Mouse (Mus musculus) NIH3T3 (cell line): Measurements from ENCODE around the gene Tprkb.
A peak's percentile ranks its signal among the peaks of the same experiment; 100 is the strongest.
"Not testable (repeated sequence)": the region's sequence is repeated elsewhere in the genome, so short reads cannot be mapped to it uniquely, and the experiment has no call there.

ENCODE experiments used
- DNase-seq: peaks from one replicate; pipeline ENCODE4 v3.0.0-alpha.2; 2012; ENCODE audit warnings: low read depth

Tprkb gene

GRCm38 (mm10) chr6:85973336-85973735 is 61.7 kb downstream of the Tprkb start:
- DNase-seq, result peak; percentile 48

GRCm38 (mm10) chr6:85974941-85975617 is 63.4 kb downstream of the Tprkb start:
- DNase-seq, result no peak

DNA sequence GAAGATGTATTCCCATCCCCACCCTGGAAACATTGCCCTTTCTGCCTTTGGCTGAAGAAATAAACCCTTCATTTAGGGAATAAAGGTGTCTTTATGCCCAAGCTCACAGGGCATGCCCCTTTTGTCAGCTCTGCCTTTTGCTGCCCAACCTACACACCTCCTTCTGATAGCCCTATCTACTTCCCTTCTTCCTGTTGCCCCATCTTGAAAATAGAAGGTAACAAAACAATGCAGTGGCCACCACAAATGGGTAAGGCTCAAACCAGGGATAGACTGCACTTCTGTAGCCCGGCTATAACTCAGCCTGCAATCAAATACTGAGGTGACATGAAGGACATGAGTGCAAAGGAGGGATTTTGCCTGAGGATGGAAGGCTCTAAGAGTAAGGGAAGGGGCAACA is 64.1 kb downstream of the Tprkb start:
- no peak for DNase-seq

DNA sequence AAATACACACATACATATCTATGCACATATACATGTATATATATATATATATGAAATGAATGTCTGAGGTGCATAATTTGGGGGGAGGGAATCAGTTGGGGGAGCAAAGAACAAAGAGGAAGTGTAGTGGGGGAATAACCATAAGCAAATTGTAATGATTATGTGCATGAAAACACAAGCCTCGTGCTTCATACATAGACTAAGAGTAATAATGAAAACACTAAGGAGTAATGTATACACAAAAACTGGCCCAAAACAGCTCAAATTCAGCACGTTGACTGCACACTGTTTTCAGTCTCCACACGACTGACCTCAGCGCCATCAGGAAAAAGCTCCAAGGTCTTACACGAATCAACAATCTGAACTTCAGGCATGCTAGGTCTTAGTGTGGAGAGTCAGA is 64.6 kb downstream of the Tprkb start:
- no peak for DNase-seq

DNA sequence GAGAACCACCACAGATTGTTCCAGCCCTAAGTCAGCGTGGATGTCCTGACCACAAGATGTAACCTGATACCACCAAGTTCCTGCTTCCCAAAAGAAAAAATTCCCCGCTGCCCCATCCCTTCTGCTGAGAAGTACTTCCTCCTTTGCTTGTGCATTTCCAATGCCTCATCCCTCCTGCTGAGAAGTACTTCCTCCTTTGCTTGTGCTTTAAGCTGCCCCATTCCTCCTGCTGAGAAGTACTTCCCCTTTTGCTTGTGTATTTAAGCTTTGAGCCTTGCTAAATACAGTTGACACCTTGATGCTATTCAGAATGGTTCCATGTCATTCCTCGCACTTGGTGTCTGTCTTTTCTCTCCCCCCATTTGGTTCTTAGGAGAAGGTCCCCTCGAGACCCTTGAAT is 67.1 kb downstream of the Tprkb start:
- DNase-seq, result not testable (repeated sequence)
